ENCODE assay signal across 9 mouse cellular contexts in the genomic region with DNA sequence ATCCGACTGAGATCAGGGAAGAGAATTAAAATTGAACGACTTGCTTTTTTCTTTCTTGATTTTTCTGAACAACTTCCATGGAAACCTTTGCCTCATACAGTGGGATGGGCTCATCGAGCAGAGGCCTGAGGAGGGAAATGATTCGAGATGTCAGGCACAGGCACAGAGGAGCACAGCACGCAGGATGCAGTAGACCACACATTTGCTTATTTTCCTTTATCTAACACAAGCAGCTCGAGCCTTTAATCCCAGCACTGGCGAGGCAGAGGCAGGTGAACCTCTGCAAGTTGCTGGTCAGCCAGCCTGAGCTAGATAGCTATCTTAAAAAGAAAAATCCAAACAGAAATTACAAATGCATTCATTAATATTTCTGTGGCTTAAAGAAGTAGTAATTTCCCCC. TPM values are rescaled to one million over a fixed set of nuclear protein-coding genes. Genes with fewer than 3 reads are reported as not detected.
A peak's percentile ranks its signal among the peaks of the same experiment; 100 is the strongest.
DNase-seq lines count a peak whose midpoint lies in the region; ATAC-seq and TF ChIP-seq lines count a peak whose summit lies in the region.
"Had no signal": no experiment of that assay in that cellular context is flagged by ENCODE, and none has a peak within 500 bp of the region (broad histone marks: within the 10 kb centered on the region; RNA-seq: fewer than 3 reads in every experiment).

No protein-coding gene starts in this region.

- H3K4me2 ChIP-seq in heart, embryonic 14.5 days (ENCODE audit: low read length) = peak overlapping the region; percentile 93
- H3K4me2 ChIP-seq in liver, embryonic 14.5 days (ENCODE audit: low read depth) = peak overlapping the region; percentile 94

- 0 out of 2 replicates have a peak overlapping the region, but pooled peaks have one; percentile 91 for H3K9ac ChIP-seq in heart, embryonic 14.5 days (ENCODE audit: low read length)
- no peak overlapping the region for H3K9ac ChIP-seq in heart, adult 2 months (ENCODE audit: low read depth, low read length)
- peak overlapping the region; percentile 87 for H3K9ac ChIP-seq in liver, embryonic 14.5 days (replicated peaks)

- no peak for DNase-seq in heart, adult 2 months
- DNase-seq in thymus, postnatal 4 days = peak; percentile 31
- DNase-seq in thymus, adult 18-20 months = no peak
- DNase-seq in liver, embryonic 14.5 days (ENCODE audit: low read depth in 3 of 3, low spot score in 3 of 3) = peak; percentile 47 to 56 (median 50)
- DNase-seq in urinary bladder, postnatal 14 days (ENCODE audit: low spot score) = no peak
- no peak for DNase-seq in frontal cortex, postnatal 36 days (ENCODE audit: low spot score in 2 of 2)
- DNase-seq in cerebellum, adult 18-20 months = no peak
- DNase-seq: lung, adult 2 months had no signal

- no peak for TF ChIP-seq CTCF in heart, adult 2 months (IDR thresholded peaks at IDR 0.05)
- TF ChIP-seq CTCF in liver, embryonic 14.5 days (IDR thresholded peaks at IDR 0.05; ENCODE audit: low read depth) = no peak

- H3K4me3 ChIP-seq in heart, embryonic 14.5 days (ENCODE audit: control insufficient read depth in 1 of 2, insufficient read depth in 1 of 2, low read depth in 1 of 2, low read length in 2 of 2) = no peak overlapping the region
- no peak overlapping the region for H3K4me3 ChIP-seq in heart, adult 2 months
- peak overlapping the region; percentile 57 to 97 for H3K4me3 ChIP-seq in liver, embryonic 14.5 days (ENCODE audit: insufficient read depth in 1 of 2, low read depth in 2 of 2, low read length in 2 of 2)

- no peaks in the 10 kb centered on the region for H3K79me2 ChIP-seq in heart, adult 2 months (replicated peaks; ENCODE audit: control insufficient read depth, insufficient read depth, low read length)

- WGBS in heart, embryonic 14.5 days = 44% methylated on average over 7 of the region's 7 CpGs
- WGBS in heart, adult 2 months = 58% methylated on average over 7 of the region's 7 CpGs
- WGBS in liver, embryonic 14.5 days (ENCODE audit: insufficient replicate concordance) = 13% methylated on average over 7 of the region's 7 CpGs

- no peak overlapping the region for H3K27ac ChIP-seq in heart, embryonic 14.5 days (replicated peaks in 1 of 2; ENCODE audit: control insufficient read depth in 1 of 2, insufficient read depth in 1 of 2, low read depth in 2 of 2, low read length in 2 of 2)
- no peak overlapping the region for H3K27ac ChIP-seq in heart, adult 2 months
- peak overlapping the region; percentile 94 for H3K27ac ChIP-seq in liver, embryonic 14.5 days

- H3K4me1 ChIP-seq in heart, embryonic 14.5 days (ENCODE audit: control insufficient read depth in 2 of 2, insufficient read depth in 2 of 2, low read length in 2 of 2) = peaks cover 2 to 5% of the 10 kb centered on the region in 2 experiments; a peak in 3 of 4 replicates
- H3K4me1 ChIP-seq in heart, adult 2 months (ENCODE audit: control insufficient read depth, insufficient read depth, low read length) = peaks cover 1% of the 10 kb centered on the region
- H3K4me1 ChIP-seq in liver, embryonic 14.5 days (replicated peaks; ENCODE audit: control insufficient read depth in 2 of 2, insufficient read depth in 2 of 2, low read length in 1 of 2) = peaks cover 20 to 22% of the 10 kb centered on the region in 2 experiments

- H3K27me3 ChIP-seq in heart, embryonic 14.5 days (ENCODE audit: control insufficient read depth, insufficient read depth, low read length) = no peaks in the 10 kb centered on the region
- no peaks in the 10 kb centered on the region for H3K27me3 ChIP-seq in heart, adult 2 months (ENCODE audit: control insufficient read depth, insufficient read depth, low read length)
- H3K27me3 ChIP-seq in liver, embryonic 14.5 days (ENCODE audit: control insufficient read depth, insufficient read depth, low read length) = no peaks in the 10 kb centered on the region

- ATAC-seq in heart, embryonic 14.5 days (ENCODE audit: insufficient number of reproducible peaks, insufficient read depth, low FRiP score, low read depth) = no peak
- peak; percentile 26 for ATAC-seq in liver, embryonic 14.5 days (ENCODE audit: insufficient read depth)

- TF ChIP-seq EP300 in heart, adult 2 months (IDR thresholded peaks at IDR 0.05; ENCODE audit: insufficient read depth, low read depth, low read length) = no peak
- TF ChIP-seq EP300 in liver, embryonic 14.5 days (IDR thresholded peaks at IDR 0.05; ENCODE audit: low read depth) = no peak; the same call in none of the 2 replicates

- no peak for TF ChIP-seq POLR2A in heart, adult 2 months (IDR thresholded peaks at IDR 0.05; ENCODE audit: insufficient read depth, low read depth, low read length)

- intact Hi-C loops in heart, adult 2 months (cut with DNase I) = loop anchor here (2.0 to 5.0 kb wide), 2 partner anchors 39 to 42 kb away; partner anchors contain the start of genes Cryzl1, Gart, Itsn1 and Son

- H3K36me3 ChIP-seq in heart, embryonic 14.5 days (ENCODE audit: control insufficient read depth, insufficient read depth, low read length) = peaks cover 41% of the 10 kb centered on the region
- no peaks in the 10 kb centered on the region for H3K36me3 ChIP-seq in heart, adult 2 months (ENCODE audit: control insufficient read depth, insufficient read depth, low read length)
- H3K36me3 ChIP-seq in liver, embryonic 14.5 days (replicated peaks; ENCODE audit: control insufficient read depth, insufficient read depth, low read depth) = peaks cover 17% of the 10 kb centered on the region

- no peaks in the 10 kb centered on the region for H3K9me3 ChIP-seq in heart, embryonic 14.5 days (ENCODE audit: control insufficient read depth, low read length)
- no peaks in the 10 kb centered on the region for H3K9me3 ChIP-seq in liver, embryonic 14.5 days (ENCODE audit: control insufficient read depth, low read length)

RNA-seq across cellular contexts. Expression of gene Donson, which starts 1.2 kb away (rescaled TPM):
- 12.3 and 15.2 TPM in 2 replicates for polyA plus RNA-seq in heart, embryonic 14.5 days (2014; fragmentation: Nextera tagmentation; extraction: Ambion mirVana)
- total RNA-seq in heart, adult 2 months (2021) = 1 to 10 TPM; 3.9 to 4.9 TPM
- polyA plus RNA-seq in heart, adult 2 months (2012; rRNA removed) = 2.4 and 5.8 TPM in 2 replicates
- 13.8 and 26.2 TPM in 2 replicates for polyA plus RNA-seq in liver, embryonic 14.5 days (2012; rRNA removed)
- 32.0 and 32.8 TPM in 2 replicates for polyA plus RNA-seq in liver, embryonic 14.5 days (2014; fragmentation: Nextera tagmentation; extraction: Ambion mirVana)

RNA-seq across cellular contexts. Expression of gene Cryzl1, which starts 39.0 kb away (rescaled TPM):
- polyA plus RNA-seq in heart, embryonic 14.5 days (2014; fragmentation: Nextera tagmentation; extraction: Ambion mirVana) = 54.9 and 60.3 TPM in 2 replicates
- 10 to 100 TPM; 22.2 to 26.0 TPM for total RNA-seq in heart, adult 2 months (2021)
- 19.2 and 37.5 TPM in 2 replicates for polyA plus RNA-seq in heart, adult 2 months (2012; rRNA removed)
- 12.1 and 17.9 TPM in 2 replicates for polyA plus RNA-seq in liver, embryonic 14.5 days (2012; rRNA removed)
- 29.7 and 32.3 TPM in 2 replicates for polyA plus RNA-seq in liver, embryonic 14.5 days (2014; fragmentation: Nextera tagmentation; extraction: Ambion mirVana)

RNA-seq across cellular contexts. Expression of gene Itsn1, which starts 39.3 kb away (rescaled TPM):
- polyA plus RNA-seq in heart, embryonic 14.5 days (2014; fragmentation: Nextera tagmentation; extraction: Ambion mirVana) = 20.7 and 21.2 TPM in 2 replicates
- 10 to 100 TPM; 45.1 to 46.7 TPM for total RNA-seq in heart, adult 2 months (2021)
- polyA plus RNA-seq in heart, adult 2 months (2012; rRNA removed) = 35.8 and 48.5 TPM in 2 replicates
- polyA plus RNA-seq in liver, embryonic 14.5 days (2012; rRNA removed) = 46.8 and 54.4 TPM in 2 replicates
- polyA plus RNA-seq in liver, embryonic 14.5 days (2014; fragmentation: Nextera tagmentation; extraction: Ambion mirVana) = 30.6 and 31.4 TPM in 2 replicates

RNA-seq across cellular contexts. Expression of gene Son, which starts 42.5 kb away (rescaled TPM):
- 102 and 108 TPM in 2 replicates for polyA plus RNA-seq in heart, embryonic 14.5 days (2014; fragmentation: Nextera tagmentation; extraction: Ambion mirVana)
- total RNA-seq in heart, adult 2 months (2021) = 100 to 1,000 TPM; 134 to 135 TPM
- 111 and 218 TPM in 2 replicates for polyA plus RNA-seq in heart, adult 2 months (2012; rRNA removed)
- polyA plus RNA-seq in liver, embryonic 14.5 days (2012; rRNA removed) = 48.2 and 64.2 TPM in 2 replicates
- polyA plus RNA-seq in liver, embryonic 14.5 days (2014; fragmentation: Nextera tagmentation; extraction: Ambion mirVana) = 42.9 and 45.0 TPM in 2 replicates

RNA-seq across cellular contexts. Expression of gene Gart, which starts 43.0 kb away (rescaled TPM):
- 56.2 and 62.8 TPM in 2 replicates for polyA plus RNA-seq in heart, embryonic 14.5 days (2014; fragmentation: Nextera tagmentation; extraction: Ambion mirVana)
- 10 to 100 TPM; 62.7 to 66.2 TPM for total RNA-seq in heart, adult 2 months (2021)
- polyA plus RNA-seq in heart, adult 2 months (2012; rRNA removed) = 25.0 and 43.4 TPM in 2 replicates
- polyA plus RNA-seq in liver, embryonic 14.5 days (2012; rRNA removed) = 35.1 and 42.3 TPM in 2 replicates
- polyA plus RNA-seq in liver, embryonic 14.5 days (2014; fragmentation: Nextera tagmentation; extraction: Ambion mirVana) = 61.3 and 75.1 TPM in 2 replicates

Comparison
In these comparisons a context has a peak if more than half of its experiments do, and no peak if none do; other contexts are left out.
1. DNase-seq: peak in thymus, postnatal 4 days (single experiment) and liver, embryonic 14.5 days (3 of 3); none in heart, adult 2 months (0 of 2), thymus, adult 18-20 months (0 of 2), urinary bladder, postnatal 14 days (single experiment), frontal cortex, postnatal 36 days (0 of 2) and cerebellum, adult 18-20 months (0 of 2).
2. H3K4me3 ChIP-seq: peak in liver, embryonic 14.5 days (2 of 2); none in heart, embryonic 14.5 days (0 of 2) and heart, adult 2 months (single experiment).